Mouse (Mus musculus) midbrain, postnatal 0 days (tissue): ENCODE results near the gene Tcn2. TPM values are rescaled to one million over a fixed set of nuclear protein-coding genes. Genes with fewer than 3 reads are reported as not detected.

Experiments
- ATAC-seq: fragments of 200-750 bp; cut with Nextera tagmentation; 2 replicates; pipeline ENCODE4 v1.8.0; 2017; ENCODE audit warnings: moderate number of reproducible peaks, mild to moderate bottlenecking, moderate TSS enrichment, moderate library complexity; ENCODE audit not compliant: low FRiP score
- DNase-seq: peaks from one replicate; pipeline ENCODE4 v3.0.0-alpha.2; 2015; ENCODE audit warnings: low spot score
- H3K27ac ChIP-seq: fragments of 300-500 bp; sonication (generic); 2 replicates; pipeline ENCODE4 v1.5.1; 2014; ENCODE audit warnings: low read depth, mild to moderate bottlenecking, low read length, mixed read lengths
- H3K27me3 ChIP-seq: fragments of 300-500 bp; sonication (generic); 2 replicates; pipeline ENCODE4 v1.6.1; 2014; ENCODE audit warnings: low read length, control low read depth, mixed read lengths; ENCODE audit not compliant: insufficient read depth
- H3K36me3 ChIP-seq: fragments of 300-500 bp; sonication (generic); 2 replicates; pipeline ENCODE4 v1.6.1; 2014; ENCODE audit warnings: low read length, control low read depth, mixed read lengths; ENCODE audit not compliant: insufficient read depth
- H3K4me1 ChIP-seq: fragments of 300-500 bp; sonication (generic); 2 replicates; pipeline ENCODE4 v1.6.1; 2014; ENCODE audit warnings: mild to moderate bottlenecking, control low read depth, antibody characterized with exemption, low read length, mixed read lengths; ENCODE audit not compliant: insufficient read depth
- H3K4me2 ChIP-seq: fragments of 300-500 bp; sonication (generic); 2 replicates; pipeline ENCODE4 v1.6.1; 2014; ENCODE audit warnings: low read depth, mild to moderate bottlenecking, low read length, mixed read lengths; ENCODE audit not compliant: poor library complexity, severe bottlenecking
- H3K4me3 ChIP-seq: fragments of 300-500 bp; sonication (generic); 2 replicates; pipeline ENCODE4 v1.5.1; 2014; ENCODE audit warnings: low read depth, mild to moderate bottlenecking, low read length, moderate library complexity
- H3K9ac ChIP-seq: fragments of 300-500 bp; sonication (generic); replicated peaks from 2 replicates; pipeline ENCODE4 v1.6.1; 2014; ENCODE audit warnings: mild to moderate bottlenecking, low read length, moderate library complexity, mixed read lengths; ENCODE audit not compliant: poor library complexity, severe bottlenecking
- H3K9me3 ChIP-seq: fragments of 300-500 bp; sonication (generic); 2 replicates; pipeline ENCODE4 v1.6.1; 2016; ENCODE audit warnings: low read length, control low read depth
- CTCF ChIP-seq: IDR thresholded peaks from 2 replicates; pipeline ENCODE4 v1.5.1; 2016; ENCODE audit warnings: antibody characterized with exemption, mild to moderate bottlenecking
- WGBS: fragments of 180-500 bp; shearing (Covaris S2); extraction: QIAGEN DNeasy Blood & Tissue Kit; methylation state at CpG from one replicate; pipeline ENCODE4 v1.1.7; 2014; 5-methylcytosine and 5-hydroxymethylcytosine counted together
- polyA plus RNA-seq: library from polyadenylated mRNA; unstranded; fragments of >200 nt; fragmentation: Nextera tagmentation; extraction: Ambion mirVana; gene quantifications from 2 replicates; pipeline ENCODE4 v1.2.1, GENCODE M21; 2015
- total RNA-seq: library from RNA; depleted of rRNA; stranded (reverse); fragments of >200 nt; gene quantifications from 2 replicates; pipeline ENCODE4 v1.2.3, GENCODE M21; 2014

The Tcn2 gene
- total and polyA plus RNA-seq, 2 experiments from 2014 or later, result 20.9 to 22.0 TPM

DNA sequence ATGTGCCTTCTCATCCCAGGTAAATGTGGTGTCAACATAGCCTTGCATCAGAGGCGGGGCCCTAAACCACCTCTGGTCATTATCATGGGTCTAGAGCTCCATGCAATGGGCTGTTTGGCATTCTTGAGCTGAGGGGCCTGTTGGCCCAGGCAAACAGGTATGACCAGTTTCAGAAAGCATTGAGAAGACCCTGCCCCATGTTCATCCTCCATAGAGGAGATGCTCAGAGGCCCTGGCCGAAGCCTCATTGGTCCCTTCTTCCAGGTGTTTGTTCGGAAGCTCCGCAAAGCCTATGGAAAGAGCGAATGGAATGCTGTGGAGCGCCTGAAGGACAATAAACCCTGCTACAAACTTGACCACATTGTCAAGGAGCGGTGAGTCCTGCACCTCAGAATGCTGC lies 38.4 kb upstream of the Tcn2 start:
- Histone ChIP-seq H3K9ac (no peak overlapping the region), H3K4me1 (no peaks in the 10 kb centered on the region), H3K27ac (no peak overlapping the region), H3K27me3 (no peaks in the 10 kb centered on the region), H3K9me3 (no peaks in the 10 kb centered on the region), H3K4me2 (no peak overlapping the region), H3K4me3 (no peak overlapping the region), H3K36me3 (peaks cover 49% of the 10 kb centered on the region)
- DNase-seq, result no peak
- WGBS, result 96% methylated on average over 7 of the region's 7 CpGs
- TF ChIP-seq CTCF, result no peak
- ATAC-seq, result no peak

DNA sequence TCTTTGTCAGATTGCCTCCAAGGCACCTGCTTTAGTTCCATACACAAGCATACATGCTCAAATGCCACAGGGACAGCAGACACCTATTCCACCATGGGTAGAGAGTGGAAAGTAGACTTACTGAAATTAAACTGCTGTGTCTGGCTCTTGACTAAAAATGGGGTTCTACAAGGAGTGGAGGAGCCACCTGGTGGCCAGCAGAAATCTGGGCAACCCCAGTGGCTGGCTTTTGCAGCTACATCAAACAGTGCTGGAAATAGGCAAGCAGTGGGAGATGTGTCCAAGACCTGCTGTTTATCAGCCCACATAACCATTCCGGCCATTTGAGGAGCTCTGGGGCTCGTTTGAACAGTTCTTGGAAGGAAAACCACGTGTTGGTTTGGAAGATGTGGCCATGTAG lies 37.9 kb upstream of the Tcn2 start:
- 97% methylated on average over 3 of the region's 3 CpGs for WGBS
- DNase-seq (no peak), ATAC-seq (no peak)
- H3K36me3 ChIP-seq, result peaks cover 44% of the 10 kb centered on the region
- 0 out of 2 replicates have a peak, but pooled peaks cover 2% of the 10 kb centered on the region for H3K4me1 ChIP-seq
- H3K4me2 ChIP-seq, result no peak overlapping the region
- TF ChIP-seq CTCF, result peak; percentile 65
- H3K27ac ChIP-seq, result no peak overlapping the region
- H3K9me3 ChIP-seq, result no peaks in the 10 kb centered on the region
- H3K4me3 ChIP-seq, result no peak overlapping the region
- H3K9ac ChIP-seq, result no peak overlapping the region
- H3K27me3 ChIP-seq, result no peaks in the 10 kb centered on the region

GRCm38 (mm10) chr11:3964416-3965172 lies 32.6 kb upstream of the Tcn2 start:
- WGBS, result 14% methylated on average over 11 of the region's 11 CpGs
- peaks cover 4% of the 10 kb centered on the region; the same call in 1 of the 2 replicates for H3K36me3 ChIP-seq
- H3K27me3 ChIP-seq, result no peaks in the 10 kb centered on the region
- H3K4me3 ChIP-seq, result peak overlapping the region; percentile 76
- no peaks in the 10 kb centered on the region for H3K9me3 ChIP-seq
- ATAC-seq (no peak), DNase-seq (no peak)
- H3K4me2 ChIP-seq, result peak overlapping the region; percentile 81
- no peak for TF ChIP-seq CTCF
- no peak overlapping the region for H3K27ac ChIP-seq
- peak overlapping the region; percentile 74 for H3K9ac ChIP-seq
- 0 out of 2 replicates have a peak, but pooled peaks cover 6% of the 10 kb centered on the region for H3K4me1 ChIP-seq

DNA sequence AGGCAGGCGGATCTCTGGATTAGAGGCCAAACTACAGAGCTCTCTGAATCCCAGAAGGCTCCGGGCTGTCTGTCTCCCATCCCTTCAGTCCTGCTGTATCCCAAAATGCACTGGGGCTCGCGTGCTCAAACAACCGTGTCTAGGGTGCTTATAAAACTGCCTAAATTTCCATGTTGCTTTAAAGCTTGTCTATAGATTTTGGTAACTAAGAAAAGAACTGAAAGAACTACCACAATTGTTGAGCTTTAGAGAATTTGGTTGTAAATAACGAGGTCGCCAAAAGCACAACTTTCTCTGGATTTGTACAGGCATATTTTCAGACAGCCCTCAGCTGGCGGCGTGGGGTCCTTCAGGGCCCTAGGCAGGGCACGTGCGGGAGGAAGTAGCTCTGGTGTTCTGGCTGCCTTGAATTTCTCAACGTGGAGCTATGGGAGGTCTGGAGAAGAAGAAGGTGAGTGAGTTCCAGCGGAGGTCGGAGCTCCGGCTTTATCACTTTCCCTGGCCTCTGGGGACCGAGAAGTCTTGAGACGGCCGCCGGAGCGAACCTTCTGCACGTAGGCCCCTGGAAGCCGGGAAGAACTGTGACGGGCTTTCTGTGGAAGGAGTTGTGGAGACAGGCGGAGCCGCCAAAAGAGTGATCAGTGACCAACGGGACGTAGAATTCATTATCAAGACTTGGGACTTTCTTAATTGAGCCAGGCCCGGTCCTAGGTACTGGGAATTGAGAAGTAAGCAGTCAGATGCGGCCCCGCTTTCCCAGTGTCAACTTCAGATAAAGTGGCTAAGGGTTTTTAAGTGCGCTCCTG lies 31.9 kb upstream of the Tcn2 start, which contains the start of gene Pes1:
Gene Pes1 (plus strand): TSS at position 366 of the 806 bp plus-strand sequence.
- ATAC-seq, result peak; percentile 91
- peak within 1 kb of the TSS; percentile 58 for H3K27ac ChIP-seq
- H3K4me2 ChIP-seq, result peak within 1 kb of the TSS; percentile 81
- no peaks in the 10 kb centered on the region for H3K27me3 ChIP-seq
- 0 out of 2 replicates have a peak, but pooled peaks cover 6% of the 10 kb centered on the region for H3K4me1 ChIP-seq
- under 1% methylated on average over 31 of the region's 31 CpGs for WGBS
- peak within 1 kb of the TSS; percentile 74 for H3K9ac ChIP-seq
- DNase-seq, result peak; percentile 92
- TF ChIP-seq CTCF, result peak; percentile 19
- H3K4me3 ChIP-seq, result peak within 1 kb of the TSS; percentile 76
- H3K9me3 ChIP-seq, result no peaks in the 10 kb centered on the region
- H3K36me3 ChIP-seq, result peaks cover 4% of the 10 kb centered on the region; the same call in 1 of the 2 replicates

DNA sequence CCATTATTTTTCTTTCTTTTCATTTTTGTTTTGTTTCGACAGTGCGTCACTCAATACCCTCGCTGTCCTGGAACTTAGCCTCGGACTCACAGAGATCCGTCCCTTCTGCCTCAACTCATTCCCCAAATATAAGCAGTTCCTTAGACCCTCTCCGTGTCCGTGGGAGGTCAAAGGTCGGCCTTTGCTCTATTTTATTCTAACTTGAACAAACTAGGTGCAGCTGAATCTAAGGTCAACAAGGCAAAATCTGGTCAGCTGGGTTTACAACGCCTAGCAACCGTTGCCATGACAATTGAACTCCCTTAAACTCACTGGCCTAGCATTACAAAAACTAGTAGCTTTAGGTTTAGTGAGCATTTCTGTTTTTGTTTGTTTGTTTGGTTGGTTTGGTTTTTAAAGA lies 31.2 kb upstream of the Tcn2 start:
- WGBS, result 82% methylated on average over 10 of the region's 10 CpGs
- Histone ChIP-seq H3K36me3 (no peaks in the 10 kb centered on the region), H3K27me3 (no peaks in the 10 kb centered on the region), H3K4me2 (peak overlapping the region; percentile 81; the same call in 1 of the 2 replicates), H3K9ac (no peak overlapping the region), H3K27ac (peak overlapping the region; percentile 58; the same call in 1 of the 2 replicates), H3K4me1 (0 out of 2 replicates have a peak, but pooled peaks cover 6% of the 10 kb centered on the region), H3K4me3 (peak overlapping the region; percentile 76), H3K9me3 (no peaks in the 10 kb centered on the region)
- no peak for TF ChIP-seq CTCF
- DNase-seq (no peak), ATAC-seq (no peak; the same call in 1 of the 2 replicates)
